Mouse (Mus musculus): ENCODE results near the gene Crybb3. TPM values are rescaled to one million over a fixed set of nuclear protein-coding genes. Genes with fewer than 3 reads are reported as not detected.
A peak's percentile ranks its signal among the peaks of the same experiment; 100 is the strongest.

The Crybb3 gene
- total and polyA plus RNA-seq, 3 experiments, result 0.23 to 0.91 (median 0.31) TPM

- DNase-seq, result no peak
Measured at GRCm38 (mm10) chr5:113049876-113050275, 31.5 kb downstream of the Crybb3 start.

- no peak for DNase-seq
Measured at GRCm38 (mm10) chr5:113045511-113046273, 35.7 kb downstream of the Crybb3 start.

- peak; percentile 67 for DNase-seq
Measured at GRCm38 (mm10) chr5:113043531-113043930, 37.9 kb downstream of the Crybb3 start.

- DNase-seq, result peak; percentile 79
Measured at GRCm38 (mm10) chr5:113041567-113042071, 39.8 kb downstream of the Crybb3 start.

- no peak for DNase-seq
Measured at GRCm38 (mm10) chr5:113040776-113041175, 40.6 kb downstream of the Crybb3 start.

GRCm38 (mm10) chr5:113038601-113039000 is 42.8 kb downstream of the Crybb3 start:
- DNase-seq, result no peak

GRCm38 (mm10) chr5:113035094-113036047 is 46.0 kb downstream of the Crybb3 start:
- DNase-seq, result no peak

- no peak for DNase-seq
Measured at GRCm38 (mm10) chr5:113031201-113031754, 50.1 kb downstream of the Crybb3 start.

GRCm38 (mm10) chr5:113030082-113030481 is 51.3 kb downstream of the Crybb3 start:
- DNase-seq, result no peak

- DNase-seq, result no peak
Measured at GRCm38 (mm10) chr5:113026706-113027105, 54.7 kb downstream of the Crybb3 start.

Other genes starting within 250 kb of the Crybb3 start
- under 1 TPM in 1 of 2 experiments, not detected in 1; 0.09 TPM for gene Myo18b, start 185.2 kb downstream of the Crybb3 start, total RNA-seq (2021)
- gene Myo18b, start 185.2 kb downstream of the Crybb3 start, polyA plus RNA-seq (2012; rRNA removed), result 0.04 and 0.12 TPM in 2 replicates
- gene Grk3, start 65.8 kb downstream of the Crybb3 start, total RNA-seq (2021), result 10 to 100 TPM; 20.6 to 22.5 TPM
- gene Grk3, start 65.8 kb downstream of the Crybb3 start, polyA plus RNA-seq (2012; rRNA removed), result 7.1 and 8.7 TPM in 2 replicates
- gene Crybb2, start 11.5 kb downstream of the Crybb3 start, total RNA-seq (2021), result not detected
- gene Crybb2, start 11.5 kb downstream of the Crybb3 start, polyA plus RNA-seq (2012; rRNA removed), result not detected in 2 replicates
- gene 2900026A02Rik, start 139.7 kb upstream of the Crybb3 start, total RNA-seq (2021), result 10 to 100 TPM; 11.5 to 17.8 TPM
- gene 2900026A02Rik, start 139.7 kb upstream of the Crybb3 start, polyA plus RNA-seq (2012; rRNA removed), result 11.0 and 12.4 TPM in 2 replicates
- gene Tmem211, start 145.3 kb upstream of the Crybb3 start, total RNA-seq (2021), result not detected
- gene Tmem211, start 145.3 kb upstream of the Crybb3 start, polyA plus RNA-seq (2012; rRNA removed), result not detected in 2 replicates
- gene Sgsm1, start 229.2 kb upstream of the Crybb3 start, total RNA-seq (2021), result 10 to 100 TPM in 1 of 2 experiments, 1 to 10 TPM in 1; 8.4 to 12.7 TPM
- gene Sgsm1, start 229.2 kb upstream of the Crybb3 start, polyA plus RNA-seq (2012; rRNA removed), result 4.3 and 5.5 TPM in 2 replicates